Mouse (Mus musculus) testis, adult 2 months (tissue): ENCODE results near the gene Hoxc11. TPM values are rescaled to one million over a fixed set of nuclear protein-coding genes. Genes with fewer than 3 reads are reported as not detected.
A peak's percentile ranks its signal among the peaks of the same experiment; 100 is the strongest.

Experiments used
- H3K27ac ChIP-seq: fragments of 200-500 bp; 2 replicates; pipeline ENCODE4 v1.5.1; 2012; ENCODE audit warnings: low read depth, low read length; ENCODE audit not compliant: control insufficient read depth, insufficient read depth
- H3K27me3 ChIP-seq: fragments of 200-500 bp; 2 replicates; pipeline ENCODE4 v1.6.1; 2012; ENCODE audit warnings: mild to moderate bottlenecking, low read length, moderate library complexity; ENCODE audit not compliant: control insufficient read depth, insufficient read depth
- H3K36me3 ChIP-seq: fragments of 200-500 bp; 2 replicates; pipeline ENCODE4 v1.6.1; 2012; ENCODE audit warnings: mild to moderate bottlenecking, low read length; ENCODE audit not compliant: control insufficient read depth, insufficient read depth
- H3K4me1 ChIP-seq: fragments of 200-500 bp; 2 replicates; pipeline ENCODE4 v1.6.1; 2012; ENCODE audit warnings: low read length; ENCODE audit not compliant: control insufficient read depth, insufficient read depth
- H3K4me3 ChIP-seq: fragments of 200-500 bp; 2 replicates; pipeline ENCODE4 v1.5.1; 2012; ENCODE audit warnings: low read depth, mild to moderate bottlenecking, low read length, moderate library complexity, mixed read lengths; ENCODE audit not compliant: control insufficient read depth
- CTCF ChIP-seq: fragments of 200-500 bp; IDR thresholded peaks from 2 replicates; pipeline ENCODE4 v1.5.1; 2012; ENCODE audit warnings: low read depth, mild to moderate bottlenecking, inconsistent platforms, low read length, moderate library complexity; ENCODE audit not compliant: control insufficient read depth, insufficient read depth, insufficient replicate concordance
- POLR2A ChIP-seq: fragments of 200-500 bp; IDR thresholded peaks from 2 replicates; pipeline ENCODE4 v1.6.1; 2012; ENCODE audit warnings: low read depth, mild to moderate bottlenecking, inconsistent platforms, low read length, moderate library complexity; ENCODE audit not compliant: control insufficient read depth
- polyA plus RNA-seq: library from polyadenylated mRNA; depleted of rRNA; stranded (reverse); fragments of >200 nt; gene quantifications from 2 replicates; pipeline ENCODE4 v1.2.3, GENCODE M21; 2012

The Hoxc11 gene
- polyA plus RNA-seq, 1 experiment = not detected

- no peak for TF ChIP-seq POLR2A
- no peak for TF ChIP-seq CTCF
- peaks cover 9% of the 10 kb centered on the region for H3K4me1 ChIP-seq
- peak within 1 kb of the TSS; percentile 41 for H3K4me3 ChIP-seq
- H3K36me3 ChIP-seq = no peaks in the 10 kb centered on the region
- peaks cover 11% of the 10 kb centered on the region for H3K27me3 ChIP-seq
- no peak within 1 kb of the TSS for H3K27ac ChIP-seq
These were observed 13.0 kb downstream of the Hoxc11 start, which contains the start of gene Hoxc5 for GRCm38 (mm10) chr15:102967312-102967510. Gene Hoxc5 (plus strand): TSS chr15:102967443.

GRCm38 (mm10) chr15:102967511-102968397 is 13.5 kb downstream of the Hoxc11 start:
- Histone ChIP-seq H3K27ac (no peak overlapping the region), H3K36me3 (no peaks in the 10 kb centered on the region), H3K27me3 (peaks cover 11% of the 10 kb centered on the region), H3K4me3 (no peak overlapping the region; the same call in 1 of the 2 replicates), H3K4me1 (peaks cover 9% of the 10 kb centered on the region)
- TF ChIP-seq CTCF = no peak
- no peak for TF ChIP-seq POLR2A

DNA sequence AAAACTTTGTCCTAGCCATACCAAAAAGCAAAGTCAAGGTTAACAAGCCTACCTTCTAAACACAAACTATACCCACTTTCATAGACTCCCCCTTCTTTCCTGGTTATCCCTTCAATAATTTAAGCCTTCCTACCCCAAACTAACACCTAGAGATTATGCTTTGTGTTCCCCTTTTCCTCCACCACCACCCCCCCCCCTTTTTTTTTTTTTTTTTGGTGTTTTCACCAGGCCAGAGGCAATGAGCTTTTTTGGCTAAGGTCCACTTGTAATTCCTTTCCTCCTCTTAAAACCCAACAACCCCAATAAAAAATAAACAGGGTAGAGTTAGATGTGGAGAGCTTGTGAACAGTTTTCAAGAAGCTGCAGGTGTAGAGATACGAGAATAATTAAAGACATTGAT is 15.1 kb downstream of the Hoxc11 start:
- Histone ChIP-seq H3K36me3 (no peaks in the 10 kb centered on the region), H3K4me3 (no peak overlapping the region), H3K27ac (no peak overlapping the region), H3K4me1 (peaks cover 9% of the 10 kb centered on the region), H3K27me3 (peaks cover 5% of the 10 kb centered on the region)
- TF ChIP-seq POLR2A = no peak
- no peak for TF ChIP-seq CTCF

DNA sequence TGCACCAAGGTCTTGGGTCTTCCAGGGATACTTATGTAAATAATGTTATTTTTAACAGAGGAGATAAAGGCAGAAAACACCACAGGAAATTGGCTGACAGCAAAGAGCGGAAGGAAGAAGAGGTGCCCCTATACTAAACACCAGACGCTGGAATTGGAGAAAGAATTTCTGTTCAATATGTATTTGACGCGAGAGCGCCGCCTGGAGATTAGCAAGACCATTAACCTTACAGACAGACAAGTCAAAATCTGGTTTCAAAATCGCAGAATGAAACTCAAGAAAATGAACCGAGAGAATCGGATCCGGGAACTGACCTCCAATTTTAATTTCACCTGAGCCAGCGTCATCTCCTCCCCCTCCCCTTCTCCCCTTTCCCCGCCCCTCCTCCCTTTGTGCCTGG is 16.5 kb downstream of the Hoxc11 start:
- Histone ChIP-seq H3K4me3 (no peak overlapping the region), H3K27ac (no peak overlapping the region), H3K36me3 (no peaks in the 10 kb centered on the region), H3K27me3 (peaks cover 4% of the 10 kb centered on the region), H3K4me1 (peaks cover 9% of the 10 kb centered on the region)
- no peak for TF ChIP-seq POLR2A
- no peak for TF ChIP-seq CTCF

DNA sequence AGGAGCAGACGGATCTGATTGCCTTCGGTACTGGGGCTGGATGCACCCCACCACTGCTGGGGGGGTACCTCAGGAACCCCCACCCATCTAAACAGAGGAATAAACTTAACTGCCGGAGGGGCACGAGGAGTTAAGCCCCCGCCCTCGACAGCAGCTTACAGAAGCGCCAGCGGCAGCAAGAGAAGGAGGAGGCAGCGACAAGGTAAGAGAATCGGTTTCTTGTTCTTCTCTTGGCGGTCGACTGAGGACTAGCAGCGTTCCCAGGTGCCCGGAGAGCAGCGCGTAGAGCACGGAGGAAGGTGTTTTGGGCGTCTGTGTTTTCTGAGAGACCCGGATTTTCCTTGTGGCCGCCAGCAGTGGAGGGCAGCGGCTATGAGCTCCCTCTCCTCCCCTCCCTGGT is 18.0 kb downstream of the Hoxc11 start:
- Histone ChIP-seq H3K36me3 (no peaks in the 10 kb centered on the region), H3K27me3 (no peaks in the 10 kb centered on the region), H3K4me1 (peaks cover 4% of the 10 kb centered on the region; the same call in 1 of the 2 replicates), H3K4me3 (no peak overlapping the region), H3K27ac (no peak overlapping the region)
- TF ChIP-seq POLR2A (no peak), CTCF (no peak)

DNA sequence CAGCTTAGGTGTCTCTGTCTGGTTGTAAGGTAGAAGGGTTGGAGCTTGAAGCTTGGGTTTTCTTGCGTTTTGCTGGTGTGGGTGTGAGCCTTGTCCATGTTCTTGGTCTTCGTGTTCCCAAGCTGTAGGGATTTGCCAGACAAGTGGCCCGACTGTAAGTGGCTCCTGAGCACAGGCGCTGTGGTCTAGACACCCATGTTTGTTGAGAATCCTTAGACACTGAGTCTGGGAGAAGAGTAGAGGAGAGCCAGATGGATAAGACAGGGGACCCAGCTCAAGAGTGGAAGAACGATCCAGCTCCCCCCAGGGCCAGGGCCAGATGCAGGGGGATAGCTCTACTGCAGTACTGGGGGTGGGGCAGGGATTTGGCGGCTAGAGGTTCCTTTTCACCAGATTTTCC is 18.5 kb downstream of the Hoxc11 start:
- Histone ChIP-seq H3K4me3 (no peak overlapping the region), H3K27me3 (no peaks in the 10 kb centered on the region; the same call in 1 of the 2 replicates), H3K4me1 (peaks cover 2% of the 10 kb centered on the region; the same call in 1 of the 2 replicates), H3K27ac (no peak overlapping the region), H3K36me3 (no peaks in the 10 kb centered on the region)
- TF ChIP-seq POLR2A = no peak
- TF ChIP-seq CTCF = no peak

- Histone ChIP-seq H3K36me3 (no peaks in the 10 kb centered on the region), H3K4me1 (peaks cover 2% of the 10 kb centered on the region; the same call in 1 of the 2 replicates), H3K27ac (no peak overlapping the region), H3K4me3 (no peak overlapping the region), H3K27me3 (no peaks in the 10 kb centered on the region; the same call in 1 of the 2 replicates)
- TF ChIP-seq CTCF (no peak), POLR2A (no peak)
These were observed 20.8 kb downstream of the Hoxc11 start for GRCm38 (mm10) chr15:102975034-102975433.
